Mouse (Mus musculus) yolk sac, embryonic 10.5 days (tissue): ENCODE measurements at regions not wholly inside any gene's neighbourhood (a gene's known extent, or its start where the extent isn't known, plus 50 kb on each side); places are given as distances from the start of the nearest gene placed in this dataset.
A peak's percentile ranks its signal among the peaks of the same experiment; 100 is the strongest.

ENCODE experiments used
- DNase-seq: peaks from one replicate; pipeline ENCODE4 v3.0.0-alpha.2; 2017; ENCODE audit warnings: low spot score

DNA sequence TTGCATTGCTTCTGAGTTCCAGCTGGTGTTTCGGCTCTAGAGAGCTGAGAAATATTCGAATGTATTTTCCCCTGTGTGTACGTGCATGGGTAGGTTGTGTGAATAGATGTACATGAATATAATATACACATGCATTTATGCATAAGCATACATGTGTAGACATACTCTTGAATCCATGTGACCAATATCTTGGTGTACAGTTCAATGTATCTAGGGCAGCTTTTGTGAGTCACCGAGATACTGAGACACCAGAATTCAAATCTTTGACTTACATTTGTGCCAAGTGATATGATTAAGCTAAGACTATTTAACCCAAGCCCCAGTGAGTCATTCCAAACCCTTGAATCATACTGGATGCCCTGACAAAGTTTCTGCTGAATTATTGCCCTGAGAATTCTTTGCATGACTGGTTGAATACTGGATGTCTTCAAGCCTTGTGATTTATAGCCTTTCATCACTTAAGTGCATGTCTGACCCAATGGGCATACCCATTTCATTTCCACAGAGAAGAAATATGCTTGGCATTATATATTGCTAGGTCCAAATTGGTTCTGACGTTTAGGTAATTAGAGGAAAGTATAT is 103.3 kb upstream of the Tsc22d2 start:
- no peak for DNase-seq

DNA sequence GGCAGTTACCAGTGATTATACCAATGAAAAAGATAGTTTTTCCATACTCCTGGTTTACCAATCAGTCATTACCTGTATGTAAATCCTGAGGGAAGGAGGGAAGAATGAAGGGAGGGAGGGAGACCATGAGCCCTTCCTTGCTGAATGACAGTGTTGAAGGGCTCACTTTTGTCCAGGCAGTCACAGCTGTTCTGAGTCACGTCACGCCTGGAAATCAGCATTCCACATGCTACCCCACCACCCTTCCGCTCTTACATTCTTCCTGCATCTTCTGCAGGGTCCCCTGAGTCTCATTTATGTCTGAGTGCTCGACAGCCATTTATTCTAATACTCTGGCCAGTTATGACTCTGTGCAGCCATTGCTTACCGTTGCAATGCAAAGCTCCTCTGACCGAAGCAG is 101.9 kb upstream of the Tsc22d2 start:
- DNase-seq = no peak

DNA sequence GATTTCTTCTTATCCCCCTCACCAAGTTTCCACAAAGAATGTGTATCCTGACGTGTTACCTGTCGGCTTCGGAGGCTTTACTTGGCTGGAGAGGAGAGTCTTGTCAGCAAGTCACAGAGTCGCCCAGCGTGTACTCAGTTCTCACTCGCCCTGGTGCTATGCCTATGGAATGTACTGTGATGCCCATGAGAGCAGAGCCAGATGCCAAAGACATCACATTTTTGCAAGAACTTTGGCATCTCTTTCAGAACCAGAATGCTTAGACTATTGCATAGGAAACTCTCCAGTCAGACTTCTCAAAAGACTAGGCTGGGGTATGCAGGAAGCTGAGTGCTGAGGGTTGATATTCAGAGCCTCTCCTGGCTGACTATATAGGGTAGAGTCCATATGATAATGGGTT is 99.3 kb upstream of the Tsc22d2 start:
- DNase-seq = no peak

DNA sequence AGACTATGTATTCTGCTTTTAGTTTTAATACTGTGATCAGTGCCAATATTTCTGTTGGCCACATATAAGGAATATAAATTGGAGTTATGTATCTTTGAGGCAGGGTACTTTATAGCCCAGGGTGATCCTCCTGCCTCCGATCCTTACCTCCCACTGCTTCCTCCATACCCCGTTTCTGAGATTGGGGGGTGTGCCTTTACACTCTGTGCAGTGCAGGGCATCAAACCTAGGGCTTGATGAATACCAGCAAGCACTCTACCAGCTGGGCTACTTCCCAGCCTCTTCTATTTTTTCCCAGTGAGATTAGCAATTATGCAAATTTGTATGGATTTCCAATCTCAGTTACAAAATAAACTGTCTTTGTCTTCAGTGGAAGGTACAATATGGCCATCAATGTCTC is 97.3 kb upstream of the Tsc22d2 start:
- no peak for DNase-seq

DNA sequence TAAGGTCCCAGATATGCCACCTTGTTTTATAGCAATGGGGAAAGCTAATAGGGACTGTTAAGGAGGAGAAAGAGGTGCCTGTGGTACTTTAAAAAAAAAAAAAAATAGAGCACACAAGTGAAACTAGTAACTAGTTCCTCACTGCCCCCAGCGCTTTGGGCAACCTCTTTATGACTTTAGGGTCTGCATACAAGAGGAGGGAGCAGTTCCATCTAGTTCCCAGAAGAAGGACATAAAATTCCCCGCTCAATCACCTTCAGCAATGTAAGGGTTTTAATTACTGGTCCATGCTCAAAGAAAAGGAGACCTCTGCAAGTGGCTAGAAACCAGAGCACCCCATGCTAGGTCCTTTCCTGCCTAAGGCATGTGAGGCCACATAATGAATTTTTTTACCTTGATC is 95.8 kb upstream of the Tsc22d2 start:
- DNase-seq = no peak

DNA sequence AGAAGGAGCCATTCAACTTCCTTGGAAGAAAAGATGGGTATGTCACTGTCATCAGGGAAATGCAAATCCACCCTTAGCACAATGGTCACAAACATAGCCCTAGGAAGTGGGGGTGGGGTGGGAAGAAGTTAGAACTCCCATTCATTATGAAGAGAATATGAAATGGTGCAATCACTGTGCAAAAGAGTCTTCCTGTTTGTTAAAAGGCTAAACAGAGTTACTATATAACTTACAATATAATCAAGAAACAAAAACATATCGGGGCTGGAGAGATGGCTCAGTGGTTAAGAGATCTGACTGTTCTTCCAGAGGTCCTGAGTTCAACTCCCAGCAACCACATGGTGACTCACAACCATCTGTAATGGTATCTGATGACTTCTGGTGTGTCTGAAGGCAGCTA is 95.1 kb upstream of the Tsc22d2 start:
- DNase-seq = no peak

DNA sequence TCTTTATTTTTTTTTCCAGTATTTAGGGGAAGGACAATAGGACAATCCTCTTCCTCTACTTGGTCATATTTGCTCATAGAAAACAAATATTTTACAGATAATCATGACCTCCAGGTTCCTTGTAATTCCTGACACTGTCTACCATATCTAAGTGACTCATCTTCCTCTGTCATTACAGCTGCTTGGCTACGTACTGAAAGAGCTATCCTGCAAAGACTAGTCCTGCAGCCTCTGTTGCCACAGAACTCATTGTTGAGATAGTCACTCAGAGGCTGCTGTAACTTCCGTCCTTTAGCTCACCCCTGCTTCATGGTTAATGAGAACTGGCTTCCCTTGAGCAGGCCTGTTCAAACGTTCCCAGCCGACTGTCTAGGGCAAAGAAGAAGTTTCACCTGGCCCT is 93.7 kb upstream of the Tsc22d2 start:
- no peak for DNase-seq

DNA sequence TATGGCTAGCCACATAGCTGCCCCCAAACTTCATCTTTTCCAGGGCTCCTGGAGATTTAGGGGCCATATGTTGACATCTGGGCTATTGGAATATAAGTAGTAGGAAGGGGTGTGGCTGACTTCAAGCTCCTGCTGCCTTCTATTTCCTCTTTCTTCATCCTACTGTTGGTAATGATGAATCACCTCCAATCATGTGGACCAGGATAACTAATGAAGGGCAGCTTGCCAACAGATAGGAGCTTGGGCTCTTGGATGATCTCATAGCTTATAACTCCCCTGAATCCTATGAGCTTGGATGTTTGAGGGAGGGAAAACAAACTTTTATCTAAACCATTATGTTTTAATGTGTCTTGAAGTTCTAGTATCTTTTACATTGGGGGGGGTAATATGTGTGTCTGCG is 92.2 kb upstream of the Tsc22d2 start:
- no peak for DNase-seq

DNA sequence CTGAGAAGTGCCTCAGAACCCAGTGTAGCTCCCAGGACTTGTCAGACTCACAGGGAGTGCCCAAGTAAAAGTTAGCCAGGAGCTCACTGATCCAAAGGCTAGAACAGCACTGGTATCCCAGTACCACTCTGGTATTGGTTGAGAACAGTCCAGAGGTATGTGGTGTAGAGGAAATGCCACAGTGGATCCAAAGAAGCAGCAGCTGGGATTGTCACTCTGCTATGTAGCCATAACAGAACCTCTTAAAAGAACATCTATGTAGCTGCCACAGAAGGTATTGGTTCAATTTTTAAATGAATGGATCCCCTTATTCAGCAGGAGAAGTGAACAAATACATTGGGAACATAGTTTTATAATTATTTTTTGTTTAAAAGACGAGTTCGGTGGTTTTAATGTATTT is 86.8 kb upstream of the Tsc22d2 start:
- DNase-seq = no peak

DNA sequence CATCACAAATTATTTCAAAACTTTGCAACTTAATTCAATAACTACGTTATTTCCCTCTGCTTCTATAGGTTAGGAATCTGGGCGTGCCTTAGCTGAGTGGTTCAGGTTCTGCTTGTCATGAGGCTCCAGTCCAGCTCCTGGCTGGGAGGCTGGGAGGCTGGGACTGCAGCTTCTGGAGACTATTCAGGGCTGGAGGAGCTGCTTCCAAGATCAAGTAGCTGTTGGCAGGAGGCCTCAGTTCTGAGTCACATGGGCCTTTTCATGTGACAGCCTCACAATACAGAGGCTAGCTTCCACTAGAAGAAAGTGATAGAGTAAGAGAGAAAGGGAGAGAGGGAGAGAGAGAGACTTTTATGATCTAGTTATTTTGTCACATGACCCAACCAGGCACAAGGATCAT is 84.3 kb upstream of the Tsc22d2 start:
- no peak for DNase-seq

DNA sequence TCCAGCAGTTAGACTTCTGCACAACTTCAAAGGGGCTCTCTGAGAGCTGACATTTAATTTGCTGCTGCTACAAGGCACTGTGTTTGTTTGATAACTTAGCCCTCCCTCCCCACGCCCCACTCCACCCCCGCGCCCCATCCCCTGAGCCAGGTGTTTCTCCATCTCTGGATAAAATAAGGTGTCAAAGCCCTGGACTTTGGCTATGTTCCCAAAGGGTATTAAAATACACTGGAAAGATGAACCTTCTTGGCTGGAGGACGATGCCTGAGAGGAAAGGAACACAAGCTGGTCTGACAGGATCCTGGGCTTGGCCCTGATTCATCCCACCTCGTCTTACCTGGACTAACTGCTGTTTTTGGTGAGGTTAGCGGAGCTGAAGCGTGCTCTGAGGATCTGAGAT is 80.5 kb upstream of the Tsc22d2 start:
- DNase-seq = no peak

DNA sequence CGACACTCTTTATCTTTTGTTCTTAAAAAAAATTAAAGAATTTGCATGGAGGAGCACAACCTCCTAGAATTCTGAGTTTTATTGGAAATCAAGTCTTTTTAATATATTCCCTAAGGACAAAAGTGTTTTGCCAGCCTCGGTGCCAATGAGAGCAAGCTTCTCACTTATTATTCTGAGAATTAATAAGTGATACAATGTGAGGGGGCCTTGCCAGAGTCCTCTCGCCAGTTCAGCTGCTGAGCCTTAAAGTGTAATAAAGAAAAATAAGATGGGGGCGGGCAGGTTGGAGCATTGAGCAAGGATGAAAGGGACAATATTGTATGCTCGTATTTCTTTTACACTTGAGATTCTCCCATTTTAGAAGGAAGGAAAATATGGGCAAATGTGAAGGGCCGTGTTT is 79.2 kb upstream of the Tsc22d2 start:
- no peak for DNase-seq

DNA sequence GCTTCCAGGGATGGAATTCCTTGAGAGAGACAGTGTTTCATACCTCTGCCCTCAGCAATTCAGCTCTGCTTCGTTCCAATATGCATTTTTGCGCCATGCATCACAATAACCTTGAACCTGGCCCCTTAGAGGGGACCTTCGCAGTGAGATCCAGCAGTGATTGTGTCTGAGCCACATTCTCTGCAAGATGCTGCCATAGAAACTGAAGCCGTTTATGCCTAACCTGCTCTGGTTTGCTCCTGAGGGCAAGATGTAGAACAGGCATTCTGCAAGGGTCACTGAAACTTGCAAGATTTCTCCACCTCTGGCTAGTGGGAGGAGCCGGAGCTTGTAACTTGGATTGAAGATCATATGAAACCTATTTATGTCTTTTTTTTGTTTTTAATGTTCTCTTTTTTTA is 78.4 kb upstream of the Tsc22d2 start:
- no peak for DNase-seq

DNA sequence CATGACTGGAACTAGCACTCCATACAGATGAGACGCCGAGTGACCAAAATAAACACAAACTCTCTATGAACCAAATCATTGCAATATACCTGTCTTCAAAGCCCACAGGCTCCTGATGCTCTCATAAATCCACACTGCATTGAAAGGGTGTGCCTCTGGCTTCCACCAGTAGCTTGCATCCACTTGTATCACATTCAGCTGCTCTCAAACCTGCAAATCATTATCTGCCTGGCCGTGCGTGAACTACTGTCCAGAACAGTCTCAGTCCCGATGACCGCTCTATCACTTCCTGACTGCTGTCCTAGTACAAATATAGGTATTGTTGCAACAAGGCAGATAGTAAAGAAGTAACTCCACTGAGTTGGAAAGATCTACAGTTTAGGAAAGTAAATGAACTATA is 77.9 kb upstream of the Tsc22d2 start:
- no peak for DNase-seq

DNA sequence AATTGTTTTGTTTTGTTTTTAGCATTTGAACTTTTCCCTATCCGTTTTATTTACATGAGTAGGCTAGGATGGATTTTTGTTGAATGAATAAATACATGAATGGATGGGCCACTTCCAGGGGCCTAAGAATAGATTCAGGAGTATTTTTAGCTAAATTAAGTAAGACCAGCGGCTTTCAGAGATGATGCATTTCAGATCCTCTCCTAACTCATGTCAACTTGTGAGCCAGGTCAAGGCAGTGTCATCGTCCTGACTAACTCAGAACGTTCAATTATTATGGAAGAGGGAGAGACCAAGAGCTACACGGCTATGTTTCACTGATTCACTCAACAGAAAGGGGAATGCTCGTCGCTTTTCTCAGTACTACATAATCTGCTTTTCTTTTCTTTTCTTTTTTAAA is 75.5 kb upstream of the Tsc22d2 start:
- no peak for DNase-seq

DNA sequence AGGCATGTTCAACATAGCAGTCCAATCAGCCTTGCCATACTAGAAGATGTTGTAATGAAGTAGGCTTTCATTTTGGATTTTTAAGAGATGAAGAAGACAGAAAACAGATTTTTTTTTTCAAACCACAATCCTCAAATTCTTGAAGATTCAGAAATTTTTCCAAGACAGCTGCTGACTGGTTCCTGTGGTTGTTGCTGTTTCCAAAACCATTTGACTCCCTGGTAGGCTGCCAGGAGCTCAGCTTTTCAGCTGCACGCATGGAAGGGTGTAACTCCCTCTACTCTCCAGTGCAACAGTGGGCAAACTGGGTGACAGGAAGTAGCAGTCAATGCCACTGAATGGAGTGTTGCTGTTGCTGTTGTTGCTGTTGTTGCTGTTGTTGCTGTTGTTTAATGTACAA is 72.4 kb upstream of the Tsc22d2 start:
- DNase-seq = no peak

DNA sequence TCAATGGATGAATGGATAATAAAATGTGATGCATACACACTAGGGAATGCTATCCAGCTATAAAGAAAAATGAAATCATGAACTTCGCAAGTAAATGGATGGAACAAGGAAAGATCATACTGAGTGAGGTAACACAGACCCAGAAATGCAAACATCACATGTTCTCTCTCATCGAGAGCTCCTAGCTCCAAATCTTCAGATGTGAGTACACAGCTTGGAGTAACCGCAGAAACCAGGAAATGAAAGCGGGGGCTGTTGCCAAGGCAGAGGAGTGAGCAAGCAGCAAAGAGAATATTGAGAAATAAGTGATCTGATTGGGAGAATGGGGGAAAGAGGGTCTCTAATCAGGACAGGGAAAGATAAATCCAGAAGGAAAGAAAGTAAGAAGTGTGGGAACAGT is 52.0 kb upstream of the Tsc22d2 start:
- DNase-seq = no peak

DNA sequence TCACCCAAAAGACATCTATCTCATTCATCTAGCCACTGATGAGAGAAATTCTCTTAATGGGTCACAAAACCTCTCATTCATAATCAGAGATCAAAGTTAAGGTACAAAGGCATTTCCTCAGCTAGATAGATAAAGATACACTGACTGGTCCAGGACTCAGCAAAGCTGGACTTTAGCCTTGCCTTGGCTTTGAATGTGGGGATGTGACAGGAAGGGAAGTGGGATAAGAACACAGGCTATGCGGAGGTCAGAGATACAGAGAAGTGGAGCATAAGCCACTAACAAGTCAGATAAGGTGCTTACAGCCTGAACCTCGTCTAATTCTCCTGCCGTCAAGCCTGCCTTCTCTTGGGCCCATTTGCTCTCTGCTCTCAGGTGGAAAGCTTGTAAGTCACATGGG is 50.0 kb upstream of the Tsc22d2 start:
- DNase-seq = peak; percentile 17
